Mouse (Mus musculus) lung, postnatal 25 days (tissue): Measurements from ENCODE around the gene Jmjd8.
"Not testable (repeated sequence)": the region's sequence is repeated elsewhere in the genome, so short reads cannot be mapped to it uniquely, and the experiment has no call there.

Experiments used
- DNase-seq: peaks from one replicate; pipeline ENCODE4 v3.0.0; 2022; ENCODE audit warnings: low spot score

The Jmjd8 gene

DNA sequence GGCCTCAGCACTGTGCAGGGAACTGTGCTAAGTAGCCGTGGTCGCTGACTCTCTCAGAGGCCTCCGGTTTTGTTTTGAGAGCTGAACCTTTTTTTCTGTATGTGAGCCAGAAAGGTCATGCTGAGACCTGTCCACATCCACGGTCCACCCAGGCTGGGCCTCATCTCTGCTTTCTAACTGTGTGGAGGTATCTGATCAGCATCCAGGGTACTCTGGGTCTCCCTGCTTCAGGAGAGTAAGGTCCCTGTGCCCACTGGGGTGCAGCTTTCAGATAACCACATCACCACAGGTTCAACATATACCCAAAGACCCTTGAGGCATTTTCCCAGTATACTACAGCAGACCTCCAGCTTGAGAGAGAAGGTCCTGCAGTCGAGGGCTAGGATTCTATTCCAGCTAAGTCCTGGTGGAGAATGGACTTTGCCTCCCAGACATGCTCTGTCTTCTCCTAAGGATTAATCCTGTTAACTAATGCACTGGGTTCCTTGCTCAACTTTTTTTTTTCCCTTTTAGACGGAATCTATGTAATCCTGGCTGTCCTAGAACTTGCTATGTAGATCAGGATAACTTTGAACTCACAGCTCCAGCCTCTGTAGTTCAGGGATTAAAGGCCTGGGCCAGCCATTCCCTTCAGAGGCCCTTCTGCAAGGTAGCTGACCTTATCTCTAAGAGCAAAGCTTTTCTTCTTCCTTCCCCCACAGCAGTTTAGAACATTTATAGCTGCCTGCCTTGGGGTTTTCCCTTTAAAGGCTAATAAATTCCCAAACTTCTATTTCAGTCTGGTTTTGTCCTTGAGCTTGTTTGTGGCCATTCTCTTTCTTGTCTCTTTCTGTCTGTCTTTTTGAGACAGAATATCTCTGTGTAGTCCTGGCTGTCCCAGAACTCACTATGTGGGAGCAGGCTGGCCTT lies 33.3 kb downstream of the Jmjd8 start:
- DNase-seq, result no peak

DNA sequence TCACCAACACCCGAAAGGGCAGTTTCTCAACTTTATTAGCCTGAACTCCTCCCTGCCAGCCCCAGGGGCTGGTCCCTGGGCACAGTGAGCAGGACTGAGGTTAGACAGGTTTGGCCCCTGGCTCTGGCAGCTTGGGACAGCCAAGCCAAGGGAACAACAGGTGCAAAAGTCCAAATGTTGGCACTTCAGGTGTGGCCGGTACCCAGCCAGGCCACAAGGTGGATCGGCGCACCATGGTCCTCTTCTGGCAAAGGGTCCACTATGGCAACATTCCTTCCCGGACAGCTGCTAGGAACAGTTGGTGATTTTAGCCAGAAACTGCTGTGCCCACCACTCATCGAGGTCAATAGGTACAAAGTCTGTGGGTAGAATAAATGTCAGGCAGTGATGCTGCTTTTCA lies 35.0 kb downstream of the Jmjd8 start:
- DNase-seq, result no peak

DNA sequence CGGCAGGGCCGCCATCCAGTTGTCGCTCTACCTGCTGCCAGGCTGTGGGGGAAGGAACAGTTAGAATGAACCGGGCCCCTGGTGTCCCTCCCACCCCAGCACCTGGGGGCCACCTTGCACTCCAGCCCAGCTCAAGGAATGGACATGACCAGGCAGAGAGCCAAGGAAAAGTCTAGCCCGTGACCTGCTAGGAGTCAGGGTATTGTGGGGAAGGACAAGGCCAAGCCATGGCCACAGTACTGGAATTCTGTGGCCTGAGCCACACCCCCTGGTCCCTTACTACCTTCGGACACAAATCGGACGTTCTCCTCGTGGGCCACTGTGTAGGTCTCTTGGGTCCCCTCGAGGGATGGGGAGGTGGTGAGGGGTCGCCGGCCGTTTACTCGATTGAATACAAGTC lies 35.6 kb downstream of the Jmjd8 start:
- DNase-seq, result no peak

DNA sequence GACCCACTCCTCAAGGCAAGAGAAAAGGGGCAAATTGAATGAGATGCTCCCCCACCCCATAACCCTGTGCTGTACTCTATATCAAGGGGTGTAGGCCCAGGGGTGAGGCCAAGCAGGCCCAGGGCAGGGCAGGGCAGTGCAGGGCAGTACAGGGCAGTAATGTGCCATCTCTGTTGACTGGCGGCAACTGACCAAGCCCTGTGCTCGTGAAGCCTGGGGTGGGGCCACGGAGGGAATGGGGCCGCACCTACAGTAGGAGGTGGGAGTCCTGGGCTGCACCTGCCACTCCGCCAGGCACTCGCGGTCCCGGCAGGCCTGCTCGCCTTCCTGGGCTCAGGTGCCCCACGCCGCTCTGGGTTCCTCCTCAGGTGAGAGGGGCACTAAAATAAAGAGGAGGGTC lies 36.6 kb downstream of the Jmjd8 start:
- DNase-seq, result no peak

DNA sequence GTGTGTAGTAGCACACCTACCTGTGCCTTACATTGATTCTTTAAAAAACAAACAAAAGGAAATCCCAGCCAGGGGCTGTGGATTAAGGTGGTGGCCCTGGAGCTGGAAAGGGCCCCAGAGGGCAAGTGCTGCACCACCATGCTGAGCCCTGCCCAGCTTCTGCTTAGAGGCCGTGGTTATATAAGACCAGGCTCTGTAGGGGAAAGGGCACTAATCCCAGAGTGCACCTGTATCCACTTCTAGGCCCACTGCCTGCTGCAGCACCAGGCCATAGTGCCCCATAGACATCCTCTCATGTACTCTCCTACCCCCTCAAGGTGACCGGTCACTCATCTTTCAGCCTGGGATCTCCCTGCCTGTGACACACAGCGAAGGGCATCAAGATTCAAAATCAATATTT lies 37.5 kb downstream of the Jmjd8 start:
- no peak for DNase-seq

DNA sequence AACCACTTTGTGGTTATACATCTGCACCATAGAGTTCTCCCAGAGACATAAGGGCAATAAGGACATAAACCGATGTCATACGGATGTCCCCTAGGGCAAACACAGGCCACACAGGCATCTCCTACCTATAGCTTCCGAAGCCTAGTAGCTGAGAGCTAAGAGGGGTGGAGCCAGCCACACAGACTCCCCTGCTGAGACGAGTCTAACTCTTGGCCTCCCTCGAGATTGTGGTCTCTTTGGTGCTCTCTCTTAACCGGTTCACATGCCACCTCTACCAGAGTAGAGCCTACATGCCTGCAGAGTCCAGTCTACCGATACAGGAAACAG lies 38.8 kb downstream of the Jmjd8 start:
- no peak for DNase-seq

DNA sequence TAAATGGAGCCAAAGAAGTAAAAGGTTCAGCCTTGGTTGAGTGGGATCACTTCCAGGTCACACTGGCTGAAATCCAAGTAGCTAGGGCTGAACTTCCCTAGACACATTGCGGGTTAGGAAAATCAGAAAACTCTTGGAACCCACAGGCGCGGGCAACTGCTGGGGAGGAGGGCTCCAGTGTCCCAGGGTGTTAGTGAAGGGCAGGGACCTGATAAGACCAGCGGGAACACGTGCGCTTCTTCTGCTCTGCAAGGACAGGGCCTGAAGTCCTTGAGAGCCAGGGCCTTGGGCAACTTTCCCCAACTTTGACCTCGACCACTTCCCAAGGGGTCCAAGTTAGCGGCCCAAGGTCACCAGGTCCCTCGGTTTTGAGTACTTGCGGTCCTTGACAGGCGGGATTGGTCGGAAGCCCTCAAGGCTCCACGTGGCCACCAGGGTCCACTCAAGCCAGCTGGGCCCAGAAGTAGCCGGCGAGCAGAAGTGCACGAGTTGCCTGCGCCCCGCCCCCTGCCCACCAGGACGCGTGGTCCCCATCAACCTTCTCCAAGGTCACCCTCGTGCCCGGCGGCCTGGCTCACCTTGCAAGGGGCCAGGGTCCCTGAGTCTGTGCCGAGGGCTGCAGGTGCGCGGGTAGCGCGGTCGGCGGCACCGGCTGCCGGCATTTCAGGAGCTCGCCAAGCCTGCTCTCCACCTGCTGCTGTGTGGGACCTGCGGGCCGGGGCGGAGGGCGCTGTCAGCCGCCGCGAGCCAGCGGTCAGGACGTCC lies 39.4 kb downstream of the Jmjd8 start:
- peak; percentile 23 for DNase-seq

DNA sequence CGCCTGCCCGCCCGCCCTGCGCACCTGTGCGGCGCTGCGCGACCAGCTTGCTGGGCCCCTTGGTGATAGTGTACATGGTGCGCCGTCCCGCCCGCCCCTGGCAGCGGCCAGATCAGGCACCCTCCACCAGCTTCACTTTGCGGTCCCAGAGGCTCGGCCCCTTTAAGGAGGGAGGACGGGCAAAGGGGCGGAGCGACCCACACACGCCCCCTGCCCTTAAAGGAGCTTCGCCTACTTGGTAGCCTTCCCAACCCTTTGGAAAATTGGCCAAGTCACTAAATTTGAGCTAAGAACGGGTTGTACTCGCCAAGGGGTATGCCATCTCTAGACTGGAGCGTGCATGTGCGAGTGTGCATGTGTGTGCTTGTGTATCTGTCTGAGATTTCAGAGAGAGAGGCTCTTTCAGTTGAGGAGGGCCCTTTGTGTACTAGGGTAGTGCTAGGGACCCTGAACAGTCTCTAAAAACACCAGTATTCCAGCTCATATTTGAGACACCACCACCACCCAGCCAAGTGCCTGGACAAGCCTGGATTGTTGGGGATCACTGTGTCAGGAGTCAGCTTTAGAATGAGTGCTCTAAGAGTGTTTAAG lies 40.0 kb downstream of the Jmjd8 start, which contains the start of gene Mcrip2:
Mcrip2 (minus strand) TSS at position 164 of the 591 bp plus-strand sequence.
- DNase-seq, result peak; percentile 87

DNA sequence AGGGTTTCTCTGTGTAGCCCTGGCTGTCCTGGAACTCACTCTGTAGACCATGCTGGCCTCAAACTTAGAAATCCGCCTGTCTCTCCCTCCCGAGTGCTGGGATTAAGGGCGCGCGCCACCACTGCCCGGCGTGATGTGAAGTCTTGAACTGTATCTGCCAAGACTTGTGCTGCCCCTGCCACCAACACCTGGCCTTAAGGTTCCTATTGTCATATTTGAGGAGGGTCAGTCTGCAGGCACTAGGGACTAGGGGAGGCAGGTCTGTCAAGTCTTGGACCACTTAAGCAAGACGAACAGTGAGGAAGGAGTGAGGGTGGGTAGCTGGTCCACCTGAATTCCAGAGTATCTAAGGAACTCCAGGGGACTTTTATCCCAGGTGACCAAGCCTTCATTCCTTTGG lies 40.8 kb downstream of the Jmjd8 start:
- DNase-seq, result no peak

DNA sequence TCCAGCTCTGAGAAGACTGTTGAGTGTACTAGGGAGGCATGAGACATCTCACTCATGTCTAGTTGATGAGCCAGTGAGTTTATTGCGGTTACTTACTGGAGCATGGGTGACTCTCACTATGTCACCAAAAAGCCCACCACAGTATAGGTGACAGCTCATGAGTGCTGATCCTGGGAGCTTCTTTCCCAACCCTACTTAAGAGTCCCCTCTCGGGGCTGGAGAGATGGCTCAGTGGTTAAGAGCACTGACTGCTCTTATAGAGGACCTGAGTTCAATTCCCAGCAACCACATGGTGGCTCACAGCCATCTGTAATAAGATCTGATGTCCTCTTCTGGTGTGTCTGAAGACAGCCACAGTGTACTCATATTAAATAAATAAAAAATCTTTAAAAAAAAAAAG lies 41.3 kb downstream of the Jmjd8 start:
- DNase-seq, result no peak

DNA sequence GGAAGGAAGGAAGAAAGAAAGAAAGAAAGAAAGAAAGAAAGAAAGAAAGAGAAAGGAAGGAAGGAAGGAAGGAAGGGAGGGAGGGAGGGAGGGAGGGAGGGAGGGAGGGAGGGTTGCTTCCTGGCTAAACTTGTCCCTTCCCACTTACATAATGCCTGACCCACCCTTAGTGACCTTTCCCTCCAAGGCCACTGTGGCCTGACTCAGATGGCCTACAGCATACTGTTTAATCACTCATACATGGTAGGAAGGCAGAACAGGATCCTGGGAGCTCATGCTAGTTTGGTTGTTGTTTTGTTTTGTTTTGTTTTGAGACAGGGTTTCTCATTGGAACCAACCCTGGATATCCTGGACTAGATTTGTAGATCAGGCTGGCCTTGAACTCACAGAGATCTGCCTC lies 42.9 kb downstream of the Jmjd8 start:
- not testable (repeated sequence) for DNase-seq

DNA sequence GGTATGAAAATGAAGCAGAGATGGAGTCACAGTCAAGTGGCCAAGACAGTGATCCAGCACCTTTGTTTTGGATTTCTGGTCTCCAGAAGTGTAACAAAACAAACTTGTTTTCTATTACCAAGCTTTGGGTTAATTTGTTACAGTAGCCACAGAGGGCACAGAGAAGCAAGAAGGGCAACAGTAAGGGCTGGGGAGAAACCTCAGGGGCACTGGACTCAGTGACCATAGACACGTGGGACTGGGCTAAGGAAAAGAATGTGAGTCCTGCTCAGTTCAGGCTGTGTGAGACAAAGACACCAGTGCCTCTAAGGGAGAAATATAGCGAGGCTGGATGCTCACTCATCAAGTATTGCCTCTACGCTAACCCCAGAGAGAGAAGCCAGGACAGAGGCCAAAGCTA lies 44.0 kb downstream of the Jmjd8 start:
- DNase-seq, result no peak

DNA sequence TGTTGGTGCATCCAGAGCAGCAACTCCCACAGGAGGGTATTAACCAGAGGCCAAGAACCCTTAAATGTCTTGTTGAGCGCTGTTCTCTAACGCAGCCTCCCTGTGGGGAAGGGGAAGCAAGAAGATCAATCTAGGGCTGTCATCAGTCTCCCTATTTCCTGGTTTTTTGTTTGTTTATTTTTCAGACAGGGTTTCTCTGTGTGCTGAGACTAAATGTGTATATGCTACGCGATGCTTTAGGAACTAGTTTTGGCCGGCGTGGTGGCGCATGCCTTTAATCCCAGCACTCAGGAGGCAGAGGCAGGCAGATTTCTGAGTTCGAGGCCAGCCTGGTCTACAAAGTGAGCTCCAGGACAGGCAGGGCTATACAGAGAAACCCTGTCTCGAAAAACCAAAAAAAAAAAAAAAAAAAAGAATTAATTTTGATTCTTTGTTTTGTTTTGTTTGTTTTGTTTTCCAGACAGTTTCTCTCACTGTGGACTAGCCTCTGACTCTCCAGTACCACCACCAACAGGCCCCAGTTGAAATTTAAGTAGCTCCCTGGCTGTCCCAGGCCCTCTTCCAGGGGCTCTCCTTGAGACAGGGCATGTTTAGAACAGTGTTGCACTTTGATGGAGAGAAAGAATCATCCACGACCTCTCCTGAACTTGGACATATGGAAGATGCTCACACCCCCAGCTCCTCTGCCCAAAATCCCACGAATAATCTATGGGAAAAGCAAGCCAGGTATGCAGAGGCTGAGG lies 44.9 kb downstream of the Jmjd8 start:
- no peak for DNase-seq

DNA sequence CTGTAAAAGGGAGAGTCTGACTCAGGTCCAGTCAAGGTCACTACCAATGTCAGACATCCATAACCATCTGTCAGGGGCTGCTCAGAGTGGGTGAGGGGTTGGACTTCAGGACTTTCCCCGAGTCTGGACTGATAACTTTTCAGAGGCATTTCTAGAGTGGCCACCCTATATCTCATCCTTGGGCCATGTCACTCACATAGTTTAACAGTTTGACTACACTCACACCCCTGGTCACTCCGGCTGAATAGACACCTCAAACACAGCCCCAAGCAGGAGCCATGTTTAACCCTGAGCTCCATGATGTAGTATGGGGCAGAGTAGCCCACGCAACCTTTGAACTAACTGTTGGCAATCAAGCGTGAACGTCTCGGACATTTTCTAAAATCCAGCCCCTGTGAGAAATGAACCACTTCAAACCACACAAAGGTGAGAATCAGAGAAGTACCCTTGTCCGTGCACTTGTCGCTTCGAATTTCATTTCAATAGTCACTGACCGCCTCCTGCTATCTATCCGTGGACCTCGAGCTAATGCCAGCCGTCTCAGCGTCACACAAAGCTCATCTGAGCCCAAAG lies 45.6 kb downstream of the Jmjd8 start:
- no peak for DNase-seq

DNA sequence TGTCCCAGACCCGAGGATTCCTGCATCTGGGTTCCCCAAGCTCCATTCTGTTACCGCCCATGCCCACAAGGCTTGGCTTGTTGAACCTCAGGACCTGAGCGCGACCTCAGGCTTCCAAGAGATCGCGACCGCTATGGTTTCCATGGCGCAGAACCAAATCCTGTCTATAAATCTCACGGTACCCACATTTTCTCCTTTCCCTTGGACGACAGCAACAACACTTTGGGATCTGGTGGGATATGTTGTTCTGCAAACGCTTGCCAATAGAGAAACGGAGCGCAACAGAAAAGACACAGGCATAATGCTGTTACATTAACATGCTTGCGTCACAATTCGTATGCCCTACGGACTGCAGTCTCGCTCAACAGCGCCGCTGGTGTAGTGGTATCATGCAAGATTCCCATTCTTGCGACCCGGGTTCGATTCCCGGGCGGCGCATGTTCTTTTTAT lies 46.1 kb downstream of the Jmjd8 start, which contains the start of gene Mettl26:
Mettl26 (plus strand) TSS at position 354 of the 450 bp plus-strand sequence.
- DNase-seq, result peak; percentile 94

DNA sequence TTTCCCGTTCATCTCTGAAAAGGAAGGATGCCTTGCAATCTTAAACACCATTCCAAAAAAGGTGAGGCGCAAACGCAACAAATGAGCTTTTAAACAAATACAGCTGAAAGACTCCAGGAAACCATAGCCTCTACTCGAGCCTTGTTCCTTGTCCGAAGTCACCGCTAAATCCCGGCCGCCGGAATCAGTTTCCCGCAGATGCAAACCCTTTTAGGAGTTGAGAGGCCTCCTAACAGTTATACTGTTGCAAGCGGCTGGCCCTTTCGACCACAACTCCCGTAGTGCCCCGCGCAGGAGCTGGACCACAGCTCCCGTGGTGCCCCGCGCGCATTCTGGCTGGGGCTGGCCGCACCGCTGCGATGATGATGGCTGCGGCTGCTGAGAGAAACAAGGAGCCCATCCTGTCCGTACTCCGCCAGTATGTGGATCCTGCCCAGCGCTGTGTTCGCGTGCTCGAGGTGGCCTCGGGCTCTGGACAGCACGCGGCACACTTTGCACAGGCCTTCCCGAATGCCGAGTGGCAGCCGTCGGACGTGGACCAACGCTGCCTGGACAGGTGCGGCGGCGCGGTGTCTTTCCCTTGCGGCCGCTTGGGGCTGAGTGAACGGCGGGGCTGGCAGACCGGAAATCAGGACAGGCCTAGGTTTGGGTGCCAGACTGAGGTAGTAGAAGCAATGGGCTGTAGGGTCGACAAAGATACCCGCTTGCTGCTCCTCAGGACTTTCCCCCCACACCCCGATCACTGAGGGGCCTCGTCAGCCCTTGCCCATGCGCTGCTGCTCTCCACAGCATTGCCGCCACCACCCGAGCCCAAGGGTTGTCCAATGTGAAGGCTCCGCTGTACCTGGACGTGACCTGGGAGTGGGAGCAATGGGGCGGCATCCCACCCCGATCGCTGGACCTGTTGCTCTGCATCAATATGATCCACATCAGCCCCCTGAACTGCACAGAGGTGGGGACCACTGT lies 46.8 kb downstream of the Jmjd8 start:
- peak; percentile 90 for DNase-seq

DNA sequence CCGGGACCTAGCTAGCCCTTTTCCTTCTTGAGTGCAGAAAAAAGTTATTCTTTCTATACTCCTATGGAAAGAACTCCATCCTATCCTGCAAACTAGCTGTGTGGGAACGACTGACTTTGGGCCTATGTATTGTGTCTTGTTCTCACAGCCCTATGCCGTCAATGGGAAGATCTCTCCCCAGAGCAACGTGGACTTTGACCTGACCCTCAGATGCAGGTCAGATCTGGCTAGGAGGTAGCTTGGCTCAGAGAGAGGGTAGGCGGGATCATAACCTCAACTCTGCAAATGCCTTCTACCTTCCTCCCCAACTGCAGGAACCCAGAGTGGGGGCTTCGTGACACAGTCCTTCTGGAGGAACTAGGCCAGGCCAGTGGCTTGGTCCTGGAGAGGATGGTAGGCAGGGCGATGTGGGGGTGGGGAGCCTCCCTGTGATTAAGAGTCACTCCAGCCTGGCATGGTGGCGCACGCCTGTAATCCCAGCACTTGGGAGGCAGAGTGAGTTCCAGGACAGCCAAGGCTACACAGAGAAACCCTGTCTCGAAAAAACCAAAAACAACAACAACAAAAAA lies 47.8 kb downstream of the Jmjd8 start:
- no peak for DNase-seq

DNA sequence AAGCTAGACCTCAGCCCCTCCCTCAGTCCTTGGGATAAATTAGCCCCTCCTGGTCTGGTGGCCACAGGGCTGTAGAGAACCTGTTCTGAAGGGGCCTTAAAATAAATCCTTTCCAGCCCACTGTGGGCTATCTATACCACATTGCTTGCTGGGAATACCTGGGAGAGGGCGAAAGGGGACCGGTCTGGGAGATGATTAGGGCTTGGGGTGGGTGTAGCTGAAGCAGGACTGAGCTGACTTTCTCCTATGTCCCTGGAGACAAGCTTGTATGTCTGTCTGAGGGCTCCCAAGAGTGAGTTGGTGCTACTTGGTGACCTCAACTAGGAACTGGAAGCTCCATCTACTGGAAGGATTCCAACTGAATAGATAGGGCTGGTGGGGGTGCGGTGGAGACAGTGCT lies 48.4 kb downstream of the Jmjd8 start:
- no peak for DNase-seq

DNA sequence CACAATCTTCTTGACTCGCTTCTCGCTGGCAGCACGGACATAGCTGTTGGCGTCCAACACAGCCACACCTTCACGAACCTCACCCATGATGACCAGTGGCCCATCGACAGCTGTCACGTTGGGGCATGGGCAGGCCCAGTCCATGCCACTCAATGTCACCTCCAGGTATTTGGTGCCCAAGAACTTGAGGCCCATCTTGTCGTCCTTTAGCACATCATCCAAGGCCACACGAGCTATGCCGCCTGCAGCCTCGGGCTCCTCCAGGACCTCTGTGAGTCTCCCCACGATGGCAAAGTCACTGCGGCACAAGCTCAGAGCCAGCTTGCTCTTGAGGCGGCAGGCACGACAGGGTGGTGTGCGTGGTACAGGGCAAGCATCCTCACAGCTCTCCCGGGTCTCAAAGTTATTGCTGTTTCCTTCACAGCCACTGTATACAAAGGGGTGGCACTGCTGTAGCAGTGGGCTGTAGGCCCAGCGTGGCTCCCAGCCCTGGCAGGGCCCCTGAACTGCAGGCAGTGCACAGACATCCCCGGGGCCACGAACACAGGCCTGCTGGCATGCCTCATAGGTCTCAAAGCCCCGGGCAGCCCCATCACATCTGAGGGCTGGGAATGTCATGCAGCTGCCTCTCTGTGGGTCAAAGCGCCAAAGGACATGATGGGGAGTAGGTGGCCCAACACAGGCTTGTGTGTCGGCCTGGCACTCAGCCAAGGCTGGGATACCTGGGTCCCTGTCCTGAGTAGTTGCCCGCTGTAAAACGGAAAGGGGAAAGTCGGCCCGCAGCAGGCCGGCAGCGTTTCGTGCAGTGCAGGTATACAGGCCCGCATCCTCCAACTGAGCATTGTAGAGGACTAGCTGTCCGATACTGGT lies 49.3 kb downstream of the Jmjd8 start:
- DNase-seq, result no peak
